Comparison of ENCODE assay signal across 27 mouse cellular contexts in the genomic region with DNA sequence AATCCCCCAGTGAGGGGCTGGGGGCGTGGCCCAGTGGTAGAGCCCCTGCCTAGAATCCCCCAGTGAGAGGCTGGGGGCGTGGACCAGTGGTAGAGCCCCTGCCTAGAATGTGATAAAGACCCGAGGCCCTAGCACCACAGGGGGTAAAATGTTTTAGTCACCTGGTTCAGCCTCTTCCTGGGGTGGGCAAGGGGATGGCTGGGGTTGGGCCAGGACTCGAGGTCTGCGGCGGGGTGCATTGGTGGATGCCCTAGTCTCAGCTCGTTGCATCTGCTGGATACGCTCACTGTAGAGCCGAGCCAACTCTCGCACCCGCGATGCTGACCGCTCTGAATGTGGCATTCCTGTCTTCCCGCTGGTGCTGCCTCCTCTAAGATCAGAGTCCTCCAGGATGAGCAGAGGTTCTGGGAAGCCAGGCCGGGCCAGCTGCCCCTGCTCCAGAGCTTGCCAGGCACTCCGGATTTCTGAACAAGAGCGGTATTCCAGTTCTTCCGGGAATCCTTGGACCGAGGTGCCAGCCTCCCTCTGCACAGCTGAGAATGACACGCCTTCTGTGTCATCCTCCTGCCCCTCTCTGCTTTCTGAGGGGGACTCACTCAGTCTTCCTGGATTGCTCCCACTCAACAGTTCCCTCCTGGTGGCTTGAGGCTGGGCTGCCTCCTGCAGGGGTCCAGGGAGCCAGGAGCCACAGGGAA. TPM values are rescaled to one million over a fixed set of nuclear protein-coding genes. Genes with fewer than 3 reads are reported as not detected.
DNase-seq lines count a peak whose midpoint lies in the region; ATAC-seq and TF ChIP-seq lines count a peak whose summit lies in the region.
"Had no signal": no experiment of that assay in that cellular context is flagged by ENCODE, and none has a peak within 500 bp of the region (broad histone marks: within the 10 kb centered on the region; RNA-seq: fewer than 3 reads in every experiment).

No protein-coding gene starts in this region.

- H3K9ac ChIP-seq in kidney, embryonic 16.5 days (replicated peaks; ENCODE audit: low read length) = no peak overlapping the region
- no peak overlapping the region for H3K9ac ChIP-seq in kidney, embryonic 14.5 days (ENCODE audit: low read depth, low read length)
- H3K9ac ChIP-seq: limb, embryonic 15.5 days; liver, embryonic 13.5 days; midbrain, embryonic 15.5 days had no signal

- no peak for ATAC-seq in kidney, embryonic 16.5 days (ENCODE audit: low FRiP score, low TSS enrichment)
- no peak for ATAC-seq in kidney, embryonic 14.5 days (ENCODE audit: low FRiP score, low TSS enrichment)
- ATAC-seq: forebrain, embryonic 16.5 days; hindbrain, embryonic 16.5 days; midbrain, embryonic 15.5 days had no signal

- peak; percentile 89 for DNase-seq in heart, adult 11 months
- no peak for DNase-seq in heart, postnatal 10 days
- peak; percentile 54 for DNase-seq in ZHBTc4 (ENCODE audit: low read depth, low spot score)
- no peak for DNase-seq in right cerebral cortex, postnatal 4 days
- DNase-seq in ovary, postnatal 10 days (ENCODE audit: low spot score) = no peak
- DNase-seq: adrenal gland, adult 8-10 months; cerebellum, adult 9-11 months; embryo, embryonic 11 days; gastrocnemius, postnatal 25 days; heart, adult 18-20 months; kidney, adult 18-20 months; kidney, postnatal 14 days; layer of hippocampus, adult 9-11 months; liver, embryonic 13.5 days; lung, adult 2 months; lung, postnatal 14 days; right cerebral cortex, adult 18-20 months had no signal

- TF ChIP-seq CTCF in E14TG2a.4 (conservative IDR thresholded peaks at IDR 0.05; ENCODE audit: low read length) = no peak

- intact Hi-C loops in heart, postnatal 10 days (cut with DNase I) = no loop called here

- no peak overlapping the region for H3K4me2 ChIP-seq in kidney, embryonic 16.5 days (replicated peaks; ENCODE audit: low read depth, low read length)
- no peak overlapping the region for H3K4me2 ChIP-seq in kidney, embryonic 14.5 days (replicated peaks; ENCODE audit: low read depth, low read length)
- H3K4me2 ChIP-seq: limb, embryonic 15.5 days; liver, embryonic 13.5 days; midbrain, embryonic 15.5 days had no signal

- H3K27ac ChIP-seq in kidney, embryonic 16.5 days (ENCODE audit: low read length) = 0 out of 2 replicates have a peak overlapping the region, but pooled peaks have one; percentile 34
- no peak overlapping the region for H3K27ac ChIP-seq in kidney, embryonic 14.5 days (ENCODE audit: low read depth, low read length)
- H3K27ac ChIP-seq: limb, embryonic 10.5 days; limb, embryonic 15.5 days; liver, embryonic 13.5 days; midbrain, embryonic 10.5 days; midbrain, embryonic 15.5 days had no signal

- H3K27me3 ChIP-seq in kidney, embryonic 16.5 days (ENCODE audit: insufficient read depth, low read length) = no peaks in the 10 kb centered on the region
- no peaks in the 10 kb centered on the region for H3K27me3 ChIP-seq in kidney, embryonic 14.5 days (ENCODE audit: control insufficient read depth, insufficient read depth, low read length)
- H3K27me3 ChIP-seq in E14TG2a.4 (ENCODE audit: insufficient read depth, low read length) = peaks cover 50% of the 10 kb centered on the region
- H3K27me3 ChIP-seq: limb, embryonic 15.5 days; liver, embryonic 13.5 days; midbrain, embryonic 15.5 days had no signal

- peaks cover 19% of the 10 kb centered on the region for H3K4me1 ChIP-seq in kidney, embryonic 16.5 days (ENCODE audit: insufficient read depth, low read length)
- peaks cover 14% of the 10 kb centered on the region; the same call in 1 of the 2 replicates for H3K4me1 ChIP-seq in kidney, embryonic 14.5 days (ENCODE audit: control insufficient read depth, insufficient read depth, low read length)
- peaks cover 47% of the 10 kb centered on the region for H3K4me1 ChIP-seq in E14TG2a.4 (replicated peaks; ENCODE audit: low read depth, low read length)

- H3K36me3 ChIP-seq in kidney, embryonic 16.5 days (ENCODE audit: insufficient read depth, low read length) = peaks cover 63% of the 10 kb centered on the region
- H3K36me3 ChIP-seq in kidney, embryonic 14.5 days (ENCODE audit: control insufficient read depth, insufficient read depth, low read length) = peaks cover 76% of the 10 kb centered on the region
- H3K36me3 ChIP-seq in E14TG2a.4 (ENCODE audit: insufficient read depth, low read length) = peaks cover 61% of the 10 kb centered on the region

- no peak overlapping the region for H3K4me3 ChIP-seq in kidney, embryonic 16.5 days (ENCODE audit: low read length)
- H3K4me3 ChIP-seq in kidney, embryonic 14.5 days (ENCODE audit: low read length) = no peak overlapping the region
- H3K4me3 ChIP-seq in E14TG2a.4 (replicated peaks; ENCODE audit: low read length) = 0 out of 2 replicates have a peak overlapping the region, but pooled peaks have one; percentile 26
- H3K4me3 ChIP-seq: erythroblast, embryonic 14.5 days; limb, embryonic 10.5 days; limb, embryonic 15.5 days; liver, embryonic 13.5 days; midbrain, embryonic 10.5 days; midbrain, embryonic 15.5 days had no signal

- WGBS in kidney, embryonic 16.5 days = 91% methylated on average over 20 of the region's 20 CpGs
- WGBS in kidney, embryonic 14.5 days = 93% methylated on average over 20 of the region's 20 CpGs

- H3K9me3 ChIP-seq in kidney, embryonic 16.5 days (ENCODE audit: low read length) = no peaks in the 10 kb centered on the region
- no peaks in the 10 kb centered on the region for H3K9me3 ChIP-seq in kidney, embryonic 14.5 days (ENCODE audit: control insufficient read depth, low read length)
- H3K9me3 ChIP-seq in E14TG2a.4 (ENCODE audit: low read length) = peaks cover 7% of the 10 kb centered on the region
- H3K9me3 ChIP-seq: limb, embryonic 10.5 days; limb, embryonic 15.5 days; liver, embryonic 13.5 days; midbrain, embryonic 15.5 days had no signal

RNA-seq across cellular contexts. Expression of a gene that starts 10.6 kb away (rescaled TPM):
- 10 to 100 TPM; 36.0 to 42.3 TPM for total RNA-seq in heart, postnatal 10 days (2021)
- polyA plus RNA-seq in kidney, embryonic 16.5 days (2015; fragmentation: Nextera tagmentation; extraction: Ambion mirVana) = 69.1 and 83.3 TPM in 2 replicates
- 52.4 and 70.8 TPM in 2 replicates for polyA plus RNA-seq in kidney, embryonic 14.5 days (2014; fragmentation: Nextera tagmentation; extraction: Ambion mirVana)

RNA-seq across cellular contexts. Expression of a gene that starts 11.3 kb away (rescaled TPM):
- 100 to 1,000 TPM; 768 to 852 TPM for total RNA-seq in heart, postnatal 10 days (2021)
- 840 and 918 TPM in 2 replicates for polyA plus RNA-seq in kidney, embryonic 16.5 days (2015; fragmentation: Nextera tagmentation; extraction: Ambion mirVana)
- 1,287 and 1,567 TPM in 2 replicates for polyA plus RNA-seq in kidney, embryonic 14.5 days (2014; fragmentation: Nextera tagmentation; extraction: Ambion mirVana)

RNA-seq across cellular contexts. Expression of a gene that starts 18.3 kb away (rescaled TPM):
- total RNA-seq in heart, postnatal 10 days (2021) = 10 to 100 TPM; 12.7 to 15.8 TPM
- 16.1 and 18.4 TPM in 2 replicates for polyA plus RNA-seq in kidney, embryonic 16.5 days (2015; fragmentation: Nextera tagmentation; extraction: Ambion mirVana)
- polyA plus RNA-seq in kidney, embryonic 14.5 days (2014; fragmentation: Nextera tagmentation; extraction: Ambion mirVana) = 8.3 and 10.7 TPM in 2 replicates

RNA-seq across cellular contexts. Expression of a gene that starts 23.2 kb away (rescaled TPM):
- total RNA-seq in heart, postnatal 10 days (2021) = 10 to 100 TPM; 60.7 to 61.1 TPM
- polyA plus RNA-seq in kidney, embryonic 16.5 days (2015; fragmentation: Nextera tagmentation; extraction: Ambion mirVana) = 106 and 109 TPM in 2 replicates
- polyA plus RNA-seq in kidney, embryonic 14.5 days (2014; fragmentation: Nextera tagmentation; extraction: Ambion mirVana) = 46.6 and 84.5 TPM in 2 replicates

RNA-seq across cellular contexts. Expression of a gene that starts 30.7 kb away (rescaled TPM):
- total RNA-seq in heart, postnatal 10 days (2021) = 10 to 100 TPM; 20.7 to 22.6 TPM
- polyA plus RNA-seq in kidney, embryonic 16.5 days (2015; fragmentation: Nextera tagmentation; extraction: Ambion mirVana) = 52.9 and 55.9 TPM in 2 replicates
- 54.5 and 68.8 TPM in 2 replicates for polyA plus RNA-seq in kidney, embryonic 14.5 days (2014; fragmentation: Nextera tagmentation; extraction: Ambion mirVana)

Comparison
In these comparisons a context has a peak if more than half of its experiments do, and no peak if none do; other contexts are left out.
1. DNase-seq: peak in heart, adult 11 months (single experiment) and ZHBTc4 (single experiment); none in heart, postnatal 10 days (0 of 2), right cerebral cortex, postnatal 4 days (single experiment) and ovary, postnatal 10 days (single experiment).